Mouse (Mus musculus): ENCODE results near the gene Nol12.
A peak's percentile ranks its signal among the peaks of the same experiment; 100 is the strongest.

The Nol12 gene

GRCm38 (mm10) chr15:78990970-78991525 is 56.3 kb downstream of the Nol12 start:
- DNase-seq (ENCODE audit: low read depth, low spot score): no peak

GRCm38 (mm10) chr15:78992235-78992634 is 57.5 kb downstream of the Nol12 start:
- peak; percentile 59 for DNase-seq (ENCODE audit: low read depth, low spot score)

GRCm38 (mm10) chr15:78992925-78993324 is 58.2 kb downstream of the Nol12 start:
- peak; percentile 32 for DNase-seq (ENCODE audit: low read depth, low spot score)

Data from ES-CJ7 (cell line).